Mouse (Mus musculus): ENCODE results near the gene Cep68. TPM values are rescaled to one million over a fixed set of nuclear protein-coding genes. Genes with fewer than 3 reads are reported as not detected.
"Not testable (repeated sequence)": the region's sequence is repeated elsewhere in the genome, so short reads cannot be mapped to it uniquely, and the experiment has no call there.

Cep68 gene
- total and polyA plus RNA-seq, 2 experiments from 2014 or later, result 23.1 to 43.5 TPM

GRCm38 (mm10) chr11:20224196-20224595 lies 25.0 kb downstream of the Cep68 start:
- H3K4me2 ChIP-seq (ENCODE audit: low read depth, low read length), result no peak overlapping the region
- 75% methylated on average over 6 of the region's 6 CpGs for WGBS
- no peak overlapping the region for H3K27ac ChIP-seq
- no peak for TF ChIP-seq CTCF (IDR thresholded peaks at IDR 0.05; ENCODE audit: low read depth)
- no peak for ATAC-seq
- no peaks in the 10 kb centered on the region for H3K27me3 ChIP-seq (ENCODE audit: insufficient read depth, low read length)
- H3K9ac ChIP-seq (replicated peaks; ENCODE audit: low read length), result no peak overlapping the region
- no peak for DNase-seq (ENCODE audit: low spot score)
- no peak overlapping the region for H3K4me3 ChIP-seq (ENCODE audit: low read length)
- H3K4me1 ChIP-seq (ENCODE audit: insufficient read depth, low read length), result no peaks in the 10 kb centered on the region
- peaks cover 28% of the 10 kb centered on the region for H3K36me3 ChIP-seq (ENCODE audit: insufficient read depth, low read length)
- no peaks in the 10 kb centered on the region for H3K9me3 ChIP-seq (ENCODE audit: low read length)

GRCm38 (mm10) chr11:20221671-20222070 lies 27.6 kb downstream of the Cep68 start:
- not testable (repeated sequence) for DNase-seq (ENCODE audit: low spot score); H3K4me2 ChIP-seq (ENCODE audit: low read depth, low read length); H3K27me3 ChIP-seq (ENCODE audit: insufficient read depth, low read length); H3K4me3 ChIP-seq (ENCODE audit: low read length); ATAC-seq; H3K9me3 ChIP-seq (ENCODE audit: low read length); H3K4me1 ChIP-seq (ENCODE audit: insufficient read depth, low read length); H3K9ac ChIP-seq (replicated peaks; ENCODE audit: low read length); H3K27ac ChIP-seq
- peaks cover 36% of the 10 kb centered on the region for H3K36me3 ChIP-seq (ENCODE audit: insufficient read depth, low read length)
- 80% methylated on average over 1 of the region's 1 CpGs for WGBS

GRCm38 (mm10) chr11:20217227-20217626 lies 32.0 kb downstream of the Cep68 start:
- ATAC-seq (no peak), DNase-seq (ENCODE audit: low spot score) (no peak)
- peaks cover 20% of the 10 kb centered on the region for H3K36me3 ChIP-seq (ENCODE audit: insufficient read depth, low read length)
- H3K9me3 ChIP-seq (ENCODE audit: low read length), result no peaks in the 10 kb centered on the region
- H3K9ac ChIP-seq (replicated peaks; ENCODE audit: low read length), result no peak overlapping the region
- no peaks in the 10 kb centered on the region for H3K4me1 ChIP-seq (ENCODE audit: insufficient read depth, low read length)
- H3K27me3 ChIP-seq (ENCODE audit: insufficient read depth, low read length), result no peaks in the 10 kb centered on the region
- H3K4me3 ChIP-seq (ENCODE audit: low read length), result no peak overlapping the region
- no peak overlapping the region for H3K4me2 ChIP-seq (ENCODE audit: low read depth, low read length)
- WGBS, result 100% methylated on average over 1 of the region's 1 CpGs
- H3K27ac ChIP-seq, result no peak overlapping the region
- no peak for TF ChIP-seq CTCF (IDR thresholded peaks at IDR 0.05; ENCODE audit: low read depth)

GRCm38 (mm10) chr11:20216415-20216814 lies 32.8 kb downstream of the Cep68 start:
- no peak overlapping the region for H3K4me2 ChIP-seq (ENCODE audit: low read depth, low read length)
- ATAC-seq (no peak), DNase-seq (ENCODE audit: low spot score) (no peak)
- no peaks in the 10 kb centered on the region for H3K4me1 ChIP-seq (ENCODE audit: insufficient read depth, low read length)
- H3K4me3 ChIP-seq (ENCODE audit: low read length), result no peak overlapping the region
- WGBS, result 89% methylated on average over 4 of the region's 4 CpGs
- H3K27ac ChIP-seq, result no peak overlapping the region
- H3K9ac ChIP-seq (replicated peaks; ENCODE audit: low read length), result no peak overlapping the region
- TF ChIP-seq CTCF (IDR thresholded peaks at IDR 0.05; ENCODE audit: low read depth), result peak; percentile 33; the same call in 1 of the 2 replicates
- H3K9me3 ChIP-seq (ENCODE audit: low read length), result no peaks in the 10 kb centered on the region
- no peaks in the 10 kb centered on the region for H3K27me3 ChIP-seq (ENCODE audit: insufficient read depth, low read length)
- peaks cover 20% of the 10 kb centered on the region for H3K36me3 ChIP-seq (ENCODE audit: insufficient read depth, low read length)

GRCm38 (mm10) chr11:20214779-20215178 lies 34.5 kb downstream of the Cep68 start:
- H3K36me3 ChIP-seq (ENCODE audit: insufficient read depth, low read length), result peaks cover 20% of the 10 kb centered on the region
- no peak overlapping the region for H3K4me2 ChIP-seq (ENCODE audit: low read depth, low read length)
- H3K27me3 ChIP-seq (ENCODE audit: insufficient read depth, low read length), result no peaks in the 10 kb centered on the region
- H3K4me1 ChIP-seq (ENCODE audit: insufficient read depth, low read length), result no peaks in the 10 kb centered on the region
- 94% methylated on average over 1 of the region's 1 CpGs for WGBS
- no peak overlapping the region for H3K27ac ChIP-seq
- ATAC-seq (no peak), DNase-seq (ENCODE audit: low spot score) (no peak)
- no peak overlapping the region for H3K9ac ChIP-seq (replicated peaks; ENCODE audit: low read length)
- no peak overlapping the region for H3K4me3 ChIP-seq (ENCODE audit: low read length)
- H3K9me3 ChIP-seq (ENCODE audit: low read length), result no peaks in the 10 kb centered on the region
- TF ChIP-seq CTCF (IDR thresholded peaks at IDR 0.05; ENCODE audit: low read depth), result peak; percentile 46

- no peaks in the 10 kb centered on the region for H3K4me1 ChIP-seq (ENCODE audit: insufficient read depth, low read length)
- H3K27me3 ChIP-seq (ENCODE audit: insufficient read depth, low read length), result no peaks in the 10 kb centered on the region
- no peak for TF ChIP-seq CTCF (IDR thresholded peaks at IDR 0.05; ENCODE audit: low read depth)
- DNase-seq (ENCODE audit: low spot score) (no peak), ATAC-seq (no peak)
- no peak overlapping the region for H3K4me3 ChIP-seq (ENCODE audit: low read length)
- H3K27ac ChIP-seq, result no peak overlapping the region
- H3K9me3 ChIP-seq (ENCODE audit: low read length), result no peaks in the 10 kb centered on the region
- 85% methylated on average over 2 of the region's 2 CpGs for WGBS
- no peak overlapping the region for H3K4me2 ChIP-seq (ENCODE audit: low read depth, low read length)
- H3K9ac ChIP-seq (replicated peaks; ENCODE audit: low read length), result no peak overlapping the region
- H3K36me3 ChIP-seq (ENCODE audit: insufficient read depth, low read length), result peaks cover 4% of the 10 kb centered on the region; the same call in 1 of the 2 replicates
These were observed 37.4 kb downstream of the Cep68 start for GRCm38 (mm10) chr11:20211838-20212237.

GRCm38 (mm10) chr11:20207589-20207988 lies 41.6 kb downstream of the Cep68 start:
- H3K27ac ChIP-seq, result no peak overlapping the region
- peaks cover 13% of the 10 kb centered on the region; the same call in 1 of the 2 replicates for H3K4me1 ChIP-seq (ENCODE audit: insufficient read depth, low read length)
- no peaks in the 10 kb centered on the region for H3K9me3 ChIP-seq (ENCODE audit: low read length)
- DNase-seq (ENCODE audit: low spot score), result no peak
- H3K27me3 ChIP-seq (ENCODE audit: insufficient read depth, low read length), result no peaks in the 10 kb centered on the region
- H3K36me3 ChIP-seq (ENCODE audit: insufficient read depth, low read length), result no peaks in the 10 kb centered on the region
- TF ChIP-seq CTCF (IDR thresholded peaks at IDR 0.05; ENCODE audit: low read depth), result 0 out of 2 replicates have a peak, but pooled peaks have one; percentile 6
- no peak for ATAC-seq
- 72% methylated on average over 2 of the region's 2 CpGs for WGBS
- H3K4me2 ChIP-seq (ENCODE audit: low read depth, low read length), result no peak overlapping the region
- H3K4me3 ChIP-seq (ENCODE audit: low read length), result no peak overlapping the region
- H3K9ac ChIP-seq (replicated peaks; ENCODE audit: low read length), result no peak overlapping the region
